Mouse (Mus musculus) megakaryocyte, embryonic 14.5 days (primary cell): ENCODE data around the gene Nfib.

ENCODE experiments used
- FLI1 ChIP-seq: IDR thresholded peaks from 2 replicates; pipeline ENCODE4 v1.6.1; 2012; ENCODE audit warnings: low read length, inconsistent platforms, mixed read lengths
- GATA1 ChIP-seq: IDR thresholded peaks from 3 replicates; pipeline ENCODE4 v1.6.1; 2012; ENCODE audit warnings: mixed read lengths, low read length, inconsistent platforms, borderline replicate concordance

DNA sequence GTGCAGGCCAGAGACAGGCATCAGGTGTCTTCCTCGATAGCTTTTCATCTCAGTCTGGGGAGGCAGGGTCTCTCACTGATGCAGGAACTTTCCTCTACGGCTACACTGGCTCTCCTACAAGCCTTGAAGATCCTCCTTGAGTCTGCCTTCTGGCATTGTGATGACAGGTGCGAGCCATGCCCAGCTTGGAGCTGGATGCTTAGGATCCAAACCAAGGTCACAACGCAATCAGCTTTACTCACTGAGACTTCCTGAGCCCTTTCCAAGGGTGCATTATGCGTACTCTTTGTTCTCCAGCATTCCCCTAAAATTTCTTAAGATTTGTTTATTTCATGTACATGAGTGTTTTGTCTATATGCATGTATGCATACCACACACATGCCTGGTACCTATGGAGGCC lies 299.8 kb downstream of the Nfib start:
- no peak for TF ChIP-seq FLI1
- TF ChIP-seq GATA1, result no peak
